Mouse (Mus musculus) G1E (cell line): ENCODE data around the gene Gm826. TPM values are rescaled to one million over a fixed set of nuclear protein-coding genes. Genes with fewer than 3 reads are reported as not detected.

Source experiments
- ATAC-seq: 2 replicates; pipeline ENCODE4 v1.8.0; 2016; ENCODE audit warnings: mild to moderate bottlenecking; ENCODE audit not compliant: insufficient number of reproducible peaks, poor library complexity, low FRiP score, severe bottlenecking; ENCODE audit errors: extremely low read depth
- DNase-seq: peaks from one replicate; pipeline ENCODE4 v3.0.0; 2012; ENCODE audit warnings: low spot score
- H3K27me3 ChIP-seq: 2 replicates; pipeline ENCODE4 v1.6.1; 2012; ENCODE audit warnings: mild to moderate bottlenecking, low read length, inconsistent platforms; ENCODE audit not compliant: insufficient read depth
- H3K36me3 ChIP-seq: replicated peaks from 2 replicates; pipeline ENCODE3; 2012; ENCODE audit warnings: mild to moderate bottlenecking, inconsistent platforms
- H3K4me1 ChIP-seq: 2 replicates; pipeline ENCODE4 v1.6.1; 2012; ENCODE audit warnings: low read depth, low read length, inconsistent platforms, mixed read lengths; ENCODE audit not compliant: insufficient read depth
- H3K4me3 ChIP-seq: 2 replicates; pipeline ENCODE4 v1.5.1; 2012; ENCODE audit warnings: low read depth, mild to moderate bottlenecking, inconsistent platforms, low read length, moderate library complexity, mixed read lengths
- H3K9me3 ChIP-seq: replicated peaks from 2 replicates; pipeline ENCODE4 v1.6.1; 2012; ENCODE audit warnings: inconsistent platforms
- CTCF ChIP-seq: IDR thresholded peaks from 2 replicates; pipeline ENCODE4 v1.5.1; 2012; ENCODE audit warnings: low read depth, low read length, inconsistent platforms, mixed read lengths
- GATA1 ChIP-seq: IDR thresholded peaks from 2 replicates; pipeline ENCODE4 v1.6.1; 2012; ENCODE audit warnings: borderline replicate concordance, low read length, inconsistent platforms, mixed read lengths
- GATA2 ChIP-seq: IDR thresholded peaks from 2 replicates; pipeline ENCODE4 v1.6.1; 2012; ENCODE audit warnings: low read depth, low read length, inconsistent platforms, borderline replicate concordance
- POLR2AphosphoS5 ChIP-seq: IDR thresholded peaks from 2 replicates; pipeline ENCODE4 v1.6.1; 2012; ENCODE audit warnings: low read depth, low read length, inconsistent platforms; ENCODE audit not compliant: insufficient replicate concordance
- TAL1 ChIP-seq: conservative IDR thresholded peaks from 2 replicates; pipeline ENCODE4 v1.6.1; 2012; ENCODE audit warnings: low read depth, low read length, inconsistent platforms, mixed read lengths
- polyA plus RNA-seq: library from polyadenylated mRNA; stranded (reverse); fragments of >175 nt; gene quantifications from 2 replicates; pipeline ENCODE4 v1.2.3, GENCODE M21; 2012
- total RNA-seq, 2 experiments: library from RNA; stranded (forward) in 1 of 2; stranded (reverse) in 1 of 2; fragments of 200-1000 nt in 1 of 2; fragments of >200 nt in 1 of 2; fragmentation: Nextera tagmentation in 1 of 2; gene quantifications; 2 replicates each; pipeline ENCODE4 v1.2.3; 2014 to 2017

The Gm826 gene
- total and polyA plus RNA-seq, 3 experiments, result not detected

DNA sequence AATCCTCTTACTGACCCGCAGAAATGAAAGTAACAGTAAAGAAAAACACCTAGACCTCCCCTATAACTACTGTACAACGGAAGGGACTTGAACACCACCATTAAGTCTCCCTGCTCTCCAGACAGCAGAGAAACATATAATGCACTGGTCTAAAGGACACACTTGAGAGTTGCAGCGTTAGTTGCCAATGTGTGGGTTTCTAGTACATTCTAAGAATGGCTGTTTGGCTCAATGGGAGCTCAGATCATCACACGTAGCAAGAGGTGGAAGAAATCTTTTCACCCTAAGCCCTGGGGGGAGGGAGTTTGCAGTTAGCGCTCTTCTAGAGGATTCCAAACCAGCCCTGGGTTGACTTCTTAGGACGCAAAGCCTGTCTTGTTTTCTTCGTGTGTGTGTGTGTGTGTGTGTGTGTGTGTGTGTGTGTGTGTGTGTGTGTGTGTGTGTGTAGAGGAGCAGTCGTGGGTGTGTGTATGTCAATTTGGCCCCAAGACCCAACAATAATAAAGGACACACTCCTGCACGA, 30.2 kb upstream of the Gm826 start:
- H3K4me3 ChIP-seq, result no peak overlapping the region
- H3K4me1 ChIP-seq, result no peaks in the 10 kb centered on the region
- ATAC-seq, result no peak
- peaks cover 84% of the 10 kb centered on the region for H3K9me3 ChIP-seq
- no peak for DNase-seq
- H3K27me3 ChIP-seq, result no peaks in the 10 kb centered on the region; the same call in 1 of the 2 replicates
- H3K36me3 ChIP-seq, result no peaks in the 10 kb centered on the region
- TF ChIP-seq GATA1, result no peak

DNA sequence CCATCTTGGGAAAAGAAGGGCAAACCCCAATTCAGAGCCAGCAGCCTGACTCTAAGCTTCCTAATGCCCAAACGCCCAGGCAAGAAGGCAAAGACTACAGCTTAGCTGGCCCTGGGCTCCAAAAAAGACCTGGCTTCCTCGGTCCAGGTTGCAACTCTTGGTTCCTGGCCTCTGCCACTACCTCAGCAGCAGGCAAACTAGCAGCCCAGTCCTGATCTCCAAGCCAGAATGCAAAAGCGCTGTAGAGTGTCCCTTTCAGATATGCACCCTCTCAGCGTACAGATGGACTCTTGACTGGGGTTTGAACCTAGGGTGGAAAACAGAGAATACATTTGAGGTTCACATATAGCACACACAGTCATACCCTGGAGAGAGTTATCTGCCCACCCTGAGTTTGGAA, 29.2 kb upstream of the Gm826 start:
- ATAC-seq (no peak), DNase-seq (no peak)
- Histone ChIP-seq H3K27me3 (no peaks in the 10 kb centered on the region; the same call in 1 of the 2 replicates), H3K36me3 (no peaks in the 10 kb centered on the region), H3K4me3 (no peak overlapping the region), H3K4me1 (no peaks in the 10 kb centered on the region), H3K9me3 (peaks cover 85% of the 10 kb centered on the region)
- TF ChIP-seq CTCF (no peak), GATA2 (no peak), POLR2AphosphoS5 (no peak), GATA1 (no peak), TAL1 (no peak)

GRCm38 (mm10) chr2:160361442-160362121, 27.6 kb upstream of the Gm826 start:
- Histone ChIP-seq H3K9me3 (peaks cover 85% of the 10 kb centered on the region), H3K4me1 (no peaks in the 10 kb centered on the region), H3K27me3 (no peaks in the 10 kb centered on the region), H3K36me3 (no peaks in the 10 kb centered on the region), H3K4me3 (no peak overlapping the region)
- DNase-seq, result no peak
- ATAC-seq, result no peak
- no peak for TF ChIP-seq CTCF
- no peak for TF ChIP-seq GATA1
- no peak for TF ChIP-seq TAL1
- TF ChIP-seq GATA2, result no peak
- no peak for TF ChIP-seq POLR2AphosphoS5

DNA sequence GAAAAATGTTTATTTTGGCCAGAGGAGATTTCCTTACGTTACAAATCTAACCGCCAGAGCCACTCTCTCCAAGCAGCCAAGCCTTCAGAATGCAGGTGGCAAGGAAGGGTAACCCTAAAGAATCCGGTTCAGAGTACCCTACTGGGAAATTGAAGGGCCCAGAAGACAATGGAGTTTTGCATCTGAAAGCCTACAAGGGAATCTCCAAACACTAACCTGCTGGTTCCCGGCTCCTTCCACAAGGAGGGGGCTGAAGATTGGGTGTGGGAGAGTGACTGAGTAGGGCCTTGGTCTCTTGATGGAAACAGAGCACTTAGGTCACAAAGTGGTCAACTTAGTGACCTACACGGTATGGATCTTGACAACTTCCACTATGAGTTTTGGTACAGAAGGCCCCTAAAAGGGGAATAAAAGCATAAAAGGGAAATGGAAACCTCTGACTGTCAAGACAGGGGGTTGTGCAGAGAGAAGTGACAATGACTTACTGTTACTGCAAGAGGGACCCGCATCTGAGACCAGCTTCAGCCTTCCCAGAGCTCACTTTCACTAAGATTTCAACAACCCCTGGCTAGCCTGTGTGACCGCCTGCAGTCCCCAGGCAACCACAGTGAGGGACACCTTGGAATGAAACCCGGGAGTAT, 26.4 kb upstream of the Gm826 start:
- Histone ChIP-seq H3K36me3 (no peaks in the 10 kb centered on the region), H3K9me3 (peaks cover 80% of the 10 kb centered on the region), H3K4me1 (no peaks in the 10 kb centered on the region), H3K27me3 (no peaks in the 10 kb centered on the region), H3K4me3 (no peak overlapping the region)
- no peak for TF ChIP-seq TAL1
- TF ChIP-seq GATA2, result no peak
- TF ChIP-seq POLR2AphosphoS5, result no peak
- no peak for TF ChIP-seq CTCF
- TF ChIP-seq GATA1, result no peak
- no peak for ATAC-seq
- DNase-seq, result no peak

- no peak overlapping the region for H3K4me3 ChIP-seq
- no peak for DNase-seq
- H3K4me1 ChIP-seq, result no peaks in the 10 kb centered on the region
- peaks cover 73% of the 10 kb centered on the region for H3K9me3 ChIP-seq
- no peaks in the 10 kb centered on the region for H3K36me3 ChIP-seq
- ATAC-seq, result no peak
- no peaks in the 10 kb centered on the region for H3K27me3 ChIP-seq
- TF ChIP-seq CTCF (no peak), POLR2AphosphoS5 (no peak), TAL1 (no peak), GATA1 (no peak), GATA2 (no peak)
These were observed 24.9 kb upstream of the Gm826 start for GRCm38 (mm10) chr2:160358896-160359295.

DNA sequence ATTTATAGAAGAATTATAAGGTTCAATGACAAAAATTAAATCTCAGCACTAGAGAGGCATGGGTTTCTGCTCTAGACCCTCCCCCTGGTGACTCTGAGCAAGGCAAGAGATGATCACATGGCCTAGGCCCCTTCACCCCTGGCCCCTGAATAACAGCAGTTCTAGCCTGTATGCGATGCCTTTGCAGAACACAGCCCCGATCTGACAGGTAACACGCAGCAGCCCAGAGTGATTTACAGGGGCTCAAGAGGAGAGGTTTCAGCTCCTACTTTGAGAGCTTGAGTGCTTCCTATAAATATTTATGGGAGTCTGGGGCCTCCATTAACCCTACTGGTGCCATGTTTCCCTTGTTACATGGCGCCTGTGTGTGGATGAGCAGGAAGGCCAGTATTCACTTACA, 23.5 kb upstream of the Gm826 start:
- DNase-seq (no peak), ATAC-seq (no peak)
- Histone ChIP-seq H3K4me1 (no peaks in the 10 kb centered on the region), H3K9me3 (peaks cover 77% of the 10 kb centered on the region), H3K36me3 (no peaks in the 10 kb centered on the region), H3K4me3 (no peak overlapping the region), H3K27me3 (no peaks in the 10 kb centered on the region)
- TF ChIP-seq GATA1, result no peak
- no peak for TF ChIP-seq POLR2AphosphoS5
- TF ChIP-seq GATA2, result no peak
- TF ChIP-seq TAL1, result no peak
- no peak for TF ChIP-seq CTCF

DNA sequence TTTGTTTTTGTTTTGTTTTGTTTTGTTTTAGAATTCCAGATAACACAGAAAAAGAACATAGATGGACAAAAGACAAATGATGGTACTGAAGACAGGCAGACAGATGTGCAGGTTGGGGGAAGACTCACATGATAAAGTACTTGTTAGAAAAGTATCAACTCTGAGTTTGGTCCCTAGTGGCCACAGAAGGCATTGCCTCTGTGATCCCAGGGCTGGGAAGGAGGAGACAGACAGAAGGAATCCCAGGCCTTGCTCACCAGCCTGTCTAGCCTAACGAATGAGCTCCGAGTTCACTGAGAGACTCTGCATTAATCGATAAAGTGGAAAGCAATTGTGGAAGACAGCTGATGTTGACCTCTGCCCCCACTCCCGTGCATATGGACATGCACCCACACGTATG, 22.2 kb upstream of the Gm826 start:
- TF ChIP-seq GATA2, result no peak
- ATAC-seq, result no peak
- peaks cover 77% of the 10 kb centered on the region for H3K9me3 ChIP-seq
- H3K4me3 ChIP-seq, result no peak overlapping the region
- no peaks in the 10 kb centered on the region for H3K36me3 ChIP-seq
- no peaks in the 10 kb centered on the region for H3K4me1 ChIP-seq
- DNase-seq, result no peak
- H3K27me3 ChIP-seq, result no peaks in the 10 kb centered on the region
